Mouse (Mus musculus): Measurements from ENCODE around the gene 1700016H13Rik.

The 1700016H13Rik gene

DNA sequence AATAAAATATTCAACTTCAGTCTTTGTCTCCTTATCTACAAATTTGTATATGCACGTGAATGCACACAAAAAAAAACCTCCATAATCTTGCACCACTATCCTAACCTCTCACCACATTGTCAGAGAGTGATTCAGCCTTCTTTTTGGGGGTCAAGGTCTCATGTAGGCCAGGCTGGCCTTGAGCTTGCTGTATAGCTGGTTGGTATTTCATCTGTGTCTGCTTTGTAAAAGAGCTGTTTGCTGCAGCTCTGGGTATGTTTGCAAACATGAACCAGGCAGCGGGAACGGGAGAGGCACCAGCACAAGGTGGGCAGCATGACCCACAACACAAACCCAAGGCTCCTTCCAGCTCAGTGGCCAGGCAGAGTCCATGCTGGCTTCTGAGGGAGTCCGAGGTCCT lies 17.8 kb upstream of the 1700016H13Rik start:
- no peak for DNase-seq (ENCODE audit: low read depth)

DNA sequence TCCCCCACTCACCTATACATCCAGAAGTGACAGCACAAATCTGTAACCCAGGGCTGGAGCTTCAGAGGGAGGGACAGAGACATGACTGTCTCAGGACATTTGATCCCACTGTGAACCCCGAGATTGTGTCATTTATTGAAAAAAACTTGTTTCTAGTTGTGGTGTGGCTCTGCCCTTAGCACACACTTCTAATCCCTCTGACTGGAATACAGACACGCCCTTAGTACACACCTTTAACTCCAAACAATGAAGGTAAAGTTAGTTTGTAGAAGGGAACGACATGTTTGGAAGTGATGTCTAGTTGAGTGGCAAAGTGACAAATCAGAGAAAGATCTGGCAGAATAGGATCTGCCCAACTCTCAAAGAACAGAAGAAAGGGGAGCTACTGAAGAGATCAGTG lies 16.0 kb upstream of the 1700016H13Rik start:
- no peak for DNase-seq (ENCODE audit: low read depth)

DNA sequence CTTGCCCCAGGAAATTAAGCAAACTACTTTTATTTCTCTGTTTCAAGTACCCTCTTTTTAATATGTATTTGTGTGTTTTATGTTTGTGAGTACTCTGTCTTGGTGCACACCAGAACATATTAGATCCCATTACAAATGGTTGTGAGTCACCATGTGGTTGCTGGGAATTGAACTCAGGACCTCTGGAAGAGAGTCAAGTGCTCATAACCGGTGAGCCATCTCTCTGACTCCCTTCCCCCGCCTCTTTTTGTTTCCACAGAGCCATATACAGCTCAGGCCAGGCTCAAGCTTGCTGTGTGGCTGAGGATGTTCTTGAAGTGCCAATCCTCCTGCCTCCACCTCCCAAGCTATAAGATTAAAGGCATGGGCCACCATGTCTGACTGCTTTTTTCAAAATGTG lies 10.1 kb upstream of the 1700016H13Rik start:
- no peak for DNase-seq (ENCODE audit: low read depth)

DNA sequence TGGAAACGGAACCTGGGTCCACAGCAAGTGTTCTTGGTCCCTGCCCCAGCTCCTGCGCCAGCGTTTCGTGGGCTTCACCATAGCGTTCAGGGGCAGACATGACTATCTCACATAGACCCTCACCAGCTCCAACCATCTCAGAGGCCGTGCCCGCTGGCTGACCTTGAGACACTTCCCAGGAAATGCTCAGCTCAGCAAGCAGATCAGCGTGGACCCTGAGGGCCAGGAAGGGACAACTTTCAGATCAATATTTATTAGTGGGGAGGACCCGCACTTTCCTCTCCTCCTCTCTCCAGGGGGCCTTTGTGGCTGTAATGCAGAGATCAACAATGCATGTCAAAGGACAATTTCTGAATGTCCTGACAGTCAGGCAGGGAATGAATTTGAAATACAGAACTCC lies 9.1 kb upstream of the 1700016H13Rik start:
- no peak for DNase-seq (ENCODE audit: low read depth)

DNA sequence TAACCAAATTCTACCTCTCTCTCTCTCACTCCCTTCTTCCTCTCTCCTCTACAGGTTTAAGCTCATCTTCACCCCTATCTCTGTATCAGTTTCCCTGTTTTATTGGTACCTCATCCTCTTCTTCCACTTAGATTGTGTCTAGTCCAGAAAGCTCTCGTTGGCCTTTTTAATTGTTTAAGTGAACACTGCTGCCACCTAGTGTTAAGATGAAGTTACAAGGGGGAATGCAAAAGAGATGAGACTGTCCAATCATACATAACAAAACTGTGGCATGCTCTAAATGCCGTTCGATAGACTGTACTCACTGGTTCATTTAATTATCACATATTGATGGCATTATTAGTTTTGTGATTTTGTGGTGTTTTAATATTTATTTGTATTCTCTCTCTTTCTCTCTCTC lies 3.8 kb upstream of the 1700016H13Rik start:
- peak; percentile 83 for DNase-seq (ENCODE audit: low read depth)

DNA sequence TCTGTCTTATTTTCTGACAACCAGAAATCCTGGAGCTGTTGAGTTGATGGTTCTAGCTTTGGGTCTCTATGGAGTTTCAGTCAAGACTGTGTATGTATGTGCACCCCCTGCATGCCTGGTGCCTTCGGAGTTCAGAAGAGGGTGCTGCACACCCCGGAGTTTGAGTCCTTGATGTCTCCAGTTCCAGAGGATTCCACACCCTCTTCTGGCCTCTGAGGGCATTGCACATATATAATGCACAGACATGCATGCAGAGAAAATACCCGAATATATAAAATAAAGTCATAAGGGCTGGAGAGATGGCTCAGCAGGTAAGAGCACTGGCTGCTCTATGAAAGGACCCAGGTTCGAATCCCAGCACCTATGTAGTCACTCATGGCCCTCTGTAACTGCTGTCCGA lies 3.1 kb upstream of the 1700016H13Rik start:
- DNase-seq (ENCODE audit: low read depth), result peak; percentile 53

DNA sequence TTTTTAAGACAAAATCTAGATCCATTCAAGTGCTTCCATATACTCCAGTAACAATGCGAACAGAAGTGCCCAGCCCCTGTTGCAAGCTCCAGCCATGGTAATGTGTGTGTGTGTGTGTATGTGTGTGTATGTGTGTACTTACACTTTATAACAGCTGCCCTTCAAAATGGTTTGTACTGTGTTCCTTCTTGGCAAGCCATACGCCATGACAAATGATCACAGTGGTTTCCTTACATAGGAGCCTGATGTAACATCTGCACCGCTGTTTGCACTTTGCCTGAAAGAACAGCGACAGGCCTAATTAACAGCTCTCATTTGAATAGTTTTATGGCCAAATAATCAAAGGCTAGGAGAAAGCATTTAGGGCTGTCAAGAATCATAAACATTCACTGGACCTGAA lies 1.0 kb downstream of the 1700016H13Rik start:
- no peak for DNase-seq (ENCODE audit: low read depth)

DNA sequence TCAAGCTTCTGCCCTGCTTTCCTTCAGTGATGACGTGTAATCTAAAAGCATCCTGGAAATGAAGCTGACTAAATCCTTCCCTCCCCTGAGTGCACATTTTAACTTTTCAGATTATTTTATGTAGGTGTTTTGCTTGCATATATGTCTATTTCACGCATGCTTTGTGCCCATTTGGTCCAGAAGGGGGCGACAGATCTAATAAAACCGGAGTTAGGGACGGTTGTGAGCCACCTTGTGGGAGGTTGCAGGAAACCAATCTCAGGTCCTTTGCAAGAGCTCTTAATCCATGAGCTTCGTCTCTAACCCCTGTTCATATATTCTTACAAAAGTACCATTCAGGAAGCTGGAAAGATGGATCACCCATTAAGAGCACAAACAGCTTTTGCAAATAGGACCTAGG lies 1.6 kb downstream of the 1700016H13Rik start:
- DNase-seq (ENCODE audit: low read depth), result peak; percentile 86

DNA sequence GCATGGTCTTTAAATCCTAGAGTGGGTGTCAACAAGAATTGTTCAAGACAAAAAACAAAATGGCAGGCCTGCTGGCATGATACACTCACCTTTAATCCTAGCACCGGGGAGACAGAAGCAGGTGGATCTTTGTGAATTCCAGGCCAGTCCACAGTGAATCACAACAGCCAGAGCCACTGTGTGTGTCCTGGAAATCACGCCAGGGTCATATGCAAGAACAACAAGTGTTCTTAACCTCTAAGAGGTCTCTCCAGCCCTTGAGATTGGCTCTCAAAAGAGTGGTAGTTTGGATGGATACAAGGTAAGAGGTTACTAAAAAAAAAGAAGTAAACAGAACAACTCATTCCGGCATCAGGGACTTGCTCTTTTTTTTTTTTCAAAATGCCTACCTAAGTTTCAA lies 8.5 kb downstream of the 1700016H13Rik start:
- no peak for DNase-seq (ENCODE audit: low read depth)

DNA sequence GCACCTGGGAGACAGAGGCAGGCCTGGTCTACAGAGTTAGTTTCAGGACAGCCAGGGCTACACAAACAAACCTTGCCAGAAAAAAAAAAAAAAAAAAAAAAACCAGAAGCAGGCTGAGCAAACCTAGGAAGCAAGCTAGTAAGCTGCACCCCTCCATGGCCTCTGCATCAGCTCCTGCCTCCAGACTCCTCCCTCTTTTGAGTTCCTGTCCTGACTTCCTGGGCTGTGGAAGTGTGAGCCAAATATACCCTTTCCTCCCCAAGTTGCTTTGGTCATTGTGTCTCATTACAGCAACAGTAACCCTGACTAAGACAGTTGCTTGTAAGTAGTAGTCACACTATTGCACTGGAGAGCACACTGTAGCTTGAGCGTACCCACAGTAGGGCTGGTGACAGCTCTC lies 11.6 kb downstream of the 1700016H13Rik start:
- no peak for DNase-seq (ENCODE audit: low read depth)

DNA sequence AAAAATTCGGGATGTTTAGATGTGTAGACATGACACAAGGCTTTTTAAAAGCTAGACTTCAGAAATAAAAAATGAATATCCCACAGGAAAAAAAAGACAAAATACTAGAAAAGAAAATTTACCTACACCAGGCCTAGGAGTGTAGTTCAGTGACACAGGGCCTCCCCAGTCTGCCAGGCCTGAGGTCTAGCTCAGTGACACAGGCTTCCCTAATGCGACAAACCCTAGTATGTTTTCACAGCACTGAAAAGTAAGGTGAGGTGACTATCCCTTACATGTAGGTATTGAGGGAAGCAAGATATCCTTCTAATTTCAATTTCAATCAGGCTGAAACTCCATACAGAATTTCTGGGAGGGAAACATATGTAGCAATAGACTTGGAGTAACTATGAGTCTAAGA lies 18.6 kb downstream of the 1700016H13Rik start:
- DNase-seq (ENCODE audit: low read depth), result no peak

DNA sequence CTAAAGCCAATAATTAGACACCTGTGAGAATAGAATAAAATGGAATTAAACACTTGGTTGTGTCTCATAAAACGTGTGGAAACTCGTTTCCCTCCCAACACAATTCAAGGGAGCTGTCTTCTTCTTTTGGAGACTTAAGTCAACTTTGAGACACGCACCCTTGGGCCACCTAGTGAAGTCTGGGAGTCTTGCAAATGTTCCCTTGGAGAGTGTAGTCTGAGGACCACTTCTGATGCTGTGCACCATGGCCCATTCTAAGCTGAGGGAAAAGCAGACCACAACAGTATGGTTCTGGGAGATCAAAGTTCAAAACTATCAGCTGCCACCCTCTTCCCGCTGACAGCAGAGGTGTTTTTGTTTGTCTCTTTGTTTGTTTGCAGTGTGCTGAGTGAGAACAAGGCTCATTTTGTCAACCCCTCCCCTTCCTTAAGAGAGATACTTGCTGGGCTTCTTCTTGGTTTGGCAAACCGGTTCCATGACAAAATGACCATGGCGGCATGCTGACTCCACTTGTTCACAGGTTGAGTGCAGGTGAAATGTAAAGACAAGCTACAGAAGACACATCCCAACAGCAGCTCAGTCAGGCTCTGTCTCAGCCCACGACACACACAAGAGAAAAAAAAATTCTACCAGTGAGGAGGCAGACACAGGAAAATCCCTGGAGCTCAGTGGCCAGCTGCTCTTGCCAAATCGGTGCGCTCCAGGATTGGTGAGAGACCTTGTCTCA lies 25.8 kb downstream of the 1700016H13Rik start:
- DNase-seq (ENCODE audit: low read depth), result no peak

DNA sequence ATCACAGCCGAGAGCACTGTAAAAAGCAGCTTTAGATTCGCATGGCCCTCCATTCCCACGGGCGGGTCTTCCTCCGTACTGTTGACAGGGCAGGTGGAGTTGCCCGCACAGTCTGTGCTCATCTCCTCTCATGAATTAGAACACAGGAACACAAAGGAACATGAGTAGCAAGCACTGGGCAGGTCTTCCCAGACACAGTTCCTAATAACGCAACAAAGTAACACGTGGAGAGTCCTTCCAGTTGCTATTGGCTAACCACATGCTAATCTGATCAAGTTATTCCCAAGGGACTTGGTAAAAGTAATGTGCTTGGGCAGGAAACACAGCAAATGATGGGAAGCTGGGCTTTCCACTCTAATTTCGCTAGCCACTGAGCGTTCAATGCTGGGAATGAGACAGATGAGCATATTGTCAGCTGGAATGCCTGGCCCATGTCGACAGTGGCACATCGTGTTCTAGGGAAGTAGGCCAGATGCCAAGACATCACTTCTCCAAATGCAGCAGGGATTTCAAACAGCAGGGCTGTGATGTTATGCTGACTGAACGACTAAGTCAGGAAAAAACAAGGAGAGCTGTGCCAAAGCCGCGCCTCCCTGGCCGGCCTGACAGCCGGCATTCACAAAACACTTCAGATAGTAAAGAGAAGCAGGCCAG lies 26.6 kb downstream of the 1700016H13Rik start, which contains the start of gene Slc10a6:
TSS of gene Slc10a6 (minus strand) at position 293 of the 654 bp plus-strand sequence.
- DNase-seq (ENCODE audit: low read depth), result no peak

DNA sequence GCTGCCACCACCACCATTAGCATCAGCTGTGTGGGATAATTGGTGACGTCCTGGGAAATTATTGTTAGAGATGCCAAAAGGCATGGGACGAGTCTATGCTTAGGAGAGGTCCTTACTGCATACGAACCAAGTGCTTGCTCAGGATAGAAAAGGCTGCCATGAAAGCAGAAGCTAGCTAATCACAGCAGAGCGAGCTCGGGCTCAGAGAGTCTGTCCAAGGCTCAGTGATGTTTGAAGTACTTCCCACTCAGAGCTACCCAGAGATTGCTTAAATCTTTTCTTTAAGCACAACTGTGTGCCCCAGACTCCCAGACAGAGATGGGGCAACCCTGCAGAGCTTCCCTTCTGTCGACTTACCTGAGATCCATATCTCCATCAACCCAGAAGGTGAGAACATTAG lies 27.3 kb downstream of the 1700016H13Rik start:
- DNase-seq (ENCODE audit: low read depth), result no peak

DNA sequence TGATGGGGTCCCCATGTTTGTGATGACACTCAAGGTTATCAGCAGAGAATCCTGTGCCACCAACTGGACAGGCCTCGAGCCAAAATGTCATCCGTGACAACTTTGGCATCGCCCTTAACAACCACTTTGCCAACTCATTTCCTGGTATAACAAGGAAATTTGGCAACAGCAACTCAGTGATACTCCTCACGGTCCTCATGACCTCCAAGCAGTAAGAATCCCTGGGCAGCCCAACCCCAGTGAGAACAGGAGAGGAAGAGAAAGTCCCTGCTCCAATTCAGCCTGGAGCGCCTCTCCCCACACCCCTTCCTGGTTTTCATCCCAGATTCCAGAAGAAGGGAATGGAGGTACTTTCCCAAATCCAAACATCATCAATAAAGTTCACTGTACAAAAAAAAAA lies 31.0 kb downstream of the 1700016H13Rik start:
- no peak for DNase-seq (ENCODE audit: low read depth)

DNA sequence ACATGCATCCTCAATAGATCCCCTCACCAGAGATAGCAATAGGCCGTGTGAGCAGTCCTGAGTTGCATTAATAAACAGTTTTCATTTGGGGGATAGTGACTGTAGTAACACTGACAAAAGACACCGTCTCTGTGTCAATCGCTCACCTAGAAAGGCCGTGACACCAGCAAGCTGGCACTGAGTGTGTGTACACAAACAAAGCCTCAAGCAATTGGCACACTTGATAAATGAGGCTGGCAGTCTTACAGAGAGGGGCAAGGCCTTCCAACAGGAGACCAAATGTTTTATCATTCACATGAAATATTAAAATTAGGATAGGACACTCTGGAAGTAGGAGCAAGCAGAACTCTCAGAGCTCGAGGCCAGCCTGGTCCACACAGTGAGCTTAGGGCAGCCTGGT lies 33.5 kb downstream of the 1700016H13Rik start:
- DNase-seq (ENCODE audit: low read depth), result no peak

DNA sequence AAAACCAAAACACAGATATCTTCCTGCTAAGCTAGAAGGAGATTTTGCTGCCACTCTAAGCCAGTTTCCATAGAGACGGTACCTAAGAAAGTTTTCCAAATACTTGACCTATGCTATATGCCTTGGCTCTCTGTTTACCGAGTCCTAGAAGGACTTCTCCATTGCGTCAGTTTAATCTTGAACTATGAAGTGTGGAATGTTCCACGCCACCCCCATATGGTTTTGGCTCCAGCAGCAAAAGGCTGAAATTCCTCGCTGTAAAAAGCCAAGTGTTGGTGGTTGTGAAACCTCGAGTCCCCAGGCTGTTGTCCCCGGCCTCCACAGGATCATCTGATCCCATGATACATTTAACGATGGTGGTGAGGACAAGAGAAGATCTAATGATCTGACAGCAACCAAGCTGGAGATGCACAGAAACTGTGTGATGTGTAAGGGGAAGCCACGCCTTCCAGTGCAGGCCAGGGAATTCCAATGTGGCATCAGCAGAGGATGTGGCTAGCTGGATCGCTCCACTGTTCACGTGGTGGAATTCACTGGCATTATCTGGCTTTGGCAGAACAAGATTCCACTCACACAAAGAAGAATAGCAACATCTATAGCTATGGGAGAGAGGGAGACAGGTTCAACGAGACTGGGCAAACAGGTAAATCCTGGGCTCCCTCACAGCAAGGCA lies 35.4 kb downstream of the 1700016H13Rik start:
- no peak for DNase-seq (ENCODE audit: low read depth)

DNA sequence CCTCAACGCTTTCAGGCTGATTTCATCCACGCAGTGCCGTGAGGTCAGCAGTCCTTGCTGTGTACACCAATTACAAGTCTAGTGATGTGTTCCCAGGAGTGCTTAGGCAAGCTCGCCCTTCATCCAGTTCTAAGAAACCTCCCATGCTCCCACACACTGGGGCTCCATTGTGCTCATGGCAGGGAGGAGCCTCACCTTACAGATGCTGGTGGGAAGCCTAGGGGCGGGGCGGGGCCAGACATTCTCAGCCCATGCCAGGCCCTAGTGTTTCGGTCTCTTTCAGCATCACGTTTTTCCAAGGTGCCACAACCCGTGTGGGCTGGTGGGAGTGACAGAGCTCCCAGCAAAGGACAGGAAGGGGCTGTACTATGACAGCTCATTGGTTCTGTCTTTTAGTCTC lies 38.6 kb downstream of the 1700016H13Rik start:
- no peak for DNase-seq (ENCODE audit: low read depth)

DNA sequence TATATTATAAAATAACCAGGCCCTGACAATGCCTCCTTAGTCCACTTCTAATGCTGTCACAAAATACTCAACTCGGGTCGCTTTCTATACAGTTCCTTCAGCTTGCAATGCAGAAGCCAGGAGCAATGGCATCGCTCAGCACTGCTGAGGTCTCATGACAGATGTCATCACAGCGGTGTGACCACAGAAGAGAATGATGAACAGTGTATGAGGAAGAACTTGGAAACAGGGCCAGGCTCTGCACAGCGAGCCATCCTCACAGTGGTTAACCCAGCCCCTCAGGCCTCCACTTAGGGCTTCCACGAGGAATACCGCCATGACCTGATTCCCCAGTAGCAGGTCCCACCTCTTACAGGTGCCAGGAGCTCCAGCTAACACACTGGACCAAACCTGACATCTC lies 41.5 kb downstream of the 1700016H13Rik start:
- DNase-seq (ENCODE audit: low read depth), result no peak

DNA sequence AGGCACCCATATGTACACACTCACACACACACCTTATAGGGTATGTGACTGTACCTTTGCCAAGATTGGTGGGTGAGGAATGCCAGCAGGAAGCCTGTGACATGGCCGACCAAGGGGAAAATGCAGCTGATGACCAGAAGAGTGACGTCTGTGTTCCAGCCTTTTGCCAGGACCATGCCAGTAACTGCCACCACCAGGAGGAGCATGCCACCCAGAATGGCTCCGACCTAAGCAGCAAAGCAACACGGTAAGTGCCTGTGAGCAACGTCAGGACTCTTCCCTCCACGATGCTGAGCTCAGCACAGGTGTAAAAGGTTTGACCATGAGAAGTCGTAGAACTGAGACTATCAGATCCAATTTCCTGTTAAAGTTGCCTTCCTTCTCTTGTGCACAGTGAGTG lies 43.5 kb downstream of the 1700016H13Rik start:
- no peak for DNase-seq (ENCODE audit: low read depth)

DNA sequence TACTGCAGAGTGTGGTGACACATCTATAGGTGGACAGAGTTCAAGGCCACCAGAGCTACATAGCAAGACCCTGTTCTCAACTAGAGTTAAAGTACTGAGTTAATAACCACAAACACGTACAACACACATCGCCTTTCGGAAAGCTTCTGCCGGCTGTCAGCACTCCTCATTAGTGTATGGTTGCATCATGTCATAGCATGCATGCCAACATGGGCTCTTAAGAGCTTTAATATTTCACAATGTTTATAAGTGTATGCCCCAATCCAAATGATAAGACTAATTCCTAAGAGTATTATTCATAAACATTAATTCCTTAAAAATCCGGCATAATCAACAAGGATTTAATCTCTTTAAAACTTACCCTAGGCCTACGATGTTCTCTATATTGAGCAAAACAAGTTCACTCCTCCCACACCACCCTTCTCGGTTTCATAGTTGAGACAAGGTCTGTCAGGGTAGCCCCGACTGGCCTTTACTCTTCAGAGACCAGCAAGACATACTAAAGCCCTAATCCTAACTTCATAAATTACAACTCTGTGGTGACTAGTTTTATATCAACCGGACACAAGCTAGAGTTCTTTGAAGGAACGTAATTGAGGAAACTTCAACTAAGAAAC lies 44.8 kb downstream of the 1700016H13Rik start:
- no peak for DNase-seq (ENCODE audit: low read depth)

DNA sequence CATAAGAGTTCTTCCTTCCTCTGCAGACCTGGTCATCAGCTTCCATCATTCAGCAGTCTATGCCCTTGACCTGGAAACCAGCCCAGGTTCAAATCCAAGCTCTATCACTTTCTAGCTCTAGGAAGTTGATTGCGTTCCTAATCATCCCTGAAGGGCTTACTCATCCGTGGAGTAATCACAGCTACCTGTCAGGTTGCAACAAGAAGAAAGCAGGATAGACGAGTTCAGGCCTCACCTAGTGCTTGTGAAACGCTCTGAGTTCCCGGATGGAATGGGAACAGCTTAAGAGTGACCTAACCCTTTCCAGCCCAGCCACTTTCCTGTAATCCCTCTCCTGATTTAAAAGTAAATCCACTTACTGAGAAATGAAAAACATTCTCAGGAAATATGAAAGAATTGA lies 45.7 kb downstream of the 1700016H13Rik start:
- DNase-seq (ENCODE audit: low read depth), result no peak

DNA sequence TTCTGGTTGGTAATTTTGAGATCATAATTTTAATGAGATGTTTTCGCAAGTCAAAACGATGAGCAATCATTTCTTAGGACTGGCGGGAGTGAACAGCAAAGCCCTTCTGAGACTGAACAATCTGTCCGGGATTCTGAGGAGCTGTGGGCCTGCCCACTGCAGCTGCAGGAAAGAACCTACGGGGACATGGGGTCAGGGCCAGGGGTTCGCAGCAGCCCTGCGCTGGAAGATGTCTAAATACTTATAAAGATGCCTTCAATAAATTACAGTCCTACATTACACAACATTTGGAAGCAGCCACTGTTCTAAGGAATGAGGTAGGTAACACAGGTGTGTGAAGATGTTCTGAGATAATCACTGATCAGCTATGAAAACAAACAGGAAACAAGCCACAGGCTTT lies 50.1 kb downstream of the 1700016H13Rik start:
- DNase-seq (ENCODE audit: low read depth), result no peak

Measured in induced T-regulatory cell, adult 2 months (primary cell).